Mouse (Mus musculus): Measurements from ENCODE around the gene Lypd6b. TPM values are rescaled to one million over a fixed set of nuclear protein-coding genes. Genes with fewer than 3 reads are reported as not detected.

Lypd6b gene
- polyA plus RNA-seq, 1 experiment from 2014 or later, result 1.9 TPM

DNA sequence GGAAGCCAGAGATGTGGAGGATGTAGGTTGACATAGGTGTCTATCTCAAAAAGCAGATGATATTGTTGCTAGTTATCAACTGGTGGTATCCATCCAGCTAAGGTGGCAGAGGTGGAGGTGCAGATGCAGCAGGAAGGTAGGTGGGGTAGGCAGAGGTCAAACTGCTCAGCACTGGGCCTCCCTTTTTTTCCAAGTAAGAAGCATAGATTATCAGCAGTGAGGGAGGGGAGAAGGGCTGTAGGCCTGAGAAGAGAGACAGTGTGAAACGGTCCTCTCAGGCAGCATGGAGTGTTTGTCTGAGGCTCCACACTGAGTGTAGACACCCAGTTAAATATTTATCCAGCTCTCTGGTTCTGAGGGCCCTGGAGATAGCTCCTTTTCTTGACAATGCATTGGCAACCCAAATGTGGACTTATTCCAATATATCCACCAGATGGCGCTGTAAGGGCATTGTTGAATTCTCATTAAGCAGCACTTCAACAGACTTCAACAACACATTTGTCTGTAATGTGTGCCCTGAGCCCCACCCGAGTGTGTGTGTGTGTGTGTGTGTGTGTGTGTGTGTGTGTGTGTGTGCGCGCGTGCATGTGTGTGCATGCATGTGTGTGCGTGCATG is 23.0 kb upstream of the Lypd6b start:
- no peaks in the 10 kb centered on the region for H3K27me3 ChIP-seq (ENCODE audit: control insufficient read depth, insufficient read depth, low read length)
- no peak overlapping the region for H3K9ac ChIP-seq (ENCODE audit: low read length)
- no peaks in the 10 kb centered on the region for H3K9me3 ChIP-seq (replicated peaks; ENCODE audit: control insufficient read depth, low read length)
- ATAC-seq (replicated peaks; ENCODE audit: extremely low read depth, insufficient read depth, low FRiP score), result no peak
- no peak overlapping the region for H3K4me2 ChIP-seq (ENCODE audit: low read depth, low read length)
- H3K4me1 ChIP-seq (ENCODE audit: control insufficient read depth, insufficient read depth, low read length), result no peaks in the 10 kb centered on the region
- no peaks in the 10 kb centered on the region for H3K36me3 ChIP-seq (ENCODE audit: control insufficient read depth, insufficient read depth)
- H3K4me3 ChIP-seq (ENCODE audit: low read length), result no peak overlapping the region
- no peak overlapping the region for H3K27ac ChIP-seq (ENCODE audit: low read length)
- 33% methylated on average over 7 of the region's 7 CpGs for WGBS

GRCm38 (mm10) chr2:49768916-49769315 is 18.6 kb upstream of the Lypd6b start:
- H3K27me3 ChIP-seq (ENCODE audit: control insufficient read depth, insufficient read depth, low read length), result no peaks in the 10 kb centered on the region
- no peak overlapping the region for H3K9ac ChIP-seq (ENCODE audit: low read length)
- H3K36me3 ChIP-seq (ENCODE audit: control insufficient read depth, insufficient read depth), result no peaks in the 10 kb centered on the region
- ATAC-seq (replicated peaks; ENCODE audit: extremely low read depth, insufficient read depth, low FRiP score), result no peak
- H3K4me3 ChIP-seq (ENCODE audit: low read length), result no peak overlapping the region
- H3K27ac ChIP-seq (ENCODE audit: low read length), result no peak overlapping the region
- no peaks in the 10 kb centered on the region for H3K9me3 ChIP-seq (replicated peaks; ENCODE audit: control insufficient read depth, low read length)
- no peaks in the 10 kb centered on the region for H3K4me1 ChIP-seq (ENCODE audit: control insufficient read depth, insufficient read depth, low read length)
- 80% methylated on average over 2 of the region's 2 CpGs for WGBS
- H3K4me2 ChIP-seq (ENCODE audit: low read depth, low read length), result no peak overlapping the region

GRCm38 (mm10) chr2:49770440-49770839 is 17.0 kb upstream of the Lypd6b start:
- ATAC-seq (replicated peaks; ENCODE audit: extremely low read depth, insufficient read depth, low FRiP score), result no peak
- Histone ChIP-seq H3K4me3 (ENCODE audit: low read length) (no peak overlapping the region), H3K9ac (ENCODE audit: low read length) (no peak overlapping the region), H3K9me3 (replicated peaks; ENCODE audit: control insufficient read depth, low read length) (no peaks in the 10 kb centered on the region), H3K4me1 (ENCODE audit: control insufficient read depth, insufficient read depth, low read length) (no peaks in the 10 kb centered on the region), H3K27ac (ENCODE audit: low read length) (no peak overlapping the region), H3K4me2 (ENCODE audit: low read depth, low read length) (no peak overlapping the region), H3K36me3 (ENCODE audit: control insufficient read depth, insufficient read depth) (no peaks in the 10 kb centered on the region), H3K27me3 (ENCODE audit: control insufficient read depth, insufficient read depth, low read length) (no peaks in the 10 kb centered on the region)
- 76% methylated on average over 5 of the region's 5 CpGs for WGBS

GRCm38 (mm10) chr2:49771172-49771571 is 16.3 kb upstream of the Lypd6b start:
- Histone ChIP-seq H3K9me3 (replicated peaks; ENCODE audit: control insufficient read depth, low read length) (no peaks in the 10 kb centered on the region), H3K27me3 (ENCODE audit: control insufficient read depth, insufficient read depth, low read length) (no peaks in the 10 kb centered on the region), H3K4me1 (ENCODE audit: control insufficient read depth, insufficient read depth, low read length) (no peaks in the 10 kb centered on the region), H3K36me3 (ENCODE audit: control insufficient read depth, insufficient read depth) (no peaks in the 10 kb centered on the region), H3K27ac (ENCODE audit: low read length) (no peak overlapping the region), H3K4me2 (ENCODE audit: low read depth, low read length) (no peak overlapping the region), H3K4me3 (ENCODE audit: low read length) (no peak overlapping the region), H3K9ac (ENCODE audit: low read length) (no peak overlapping the region)
- no peak for ATAC-seq (replicated peaks; ENCODE audit: extremely low read depth, insufficient read depth, low FRiP score)
- 62% methylated on average over 11 of the region's 11 CpGs for WGBS

GRCm38 (mm10) chr2:49773194-49773931 is 14.1 kb upstream of the Lypd6b start:
- H3K36me3 ChIP-seq (ENCODE audit: control insufficient read depth, insufficient read depth), result no peaks in the 10 kb centered on the region
- H3K4me3 ChIP-seq (ENCODE audit: low read length), result no peak overlapping the region
- 63% methylated on average over 10 of the region's 10 CpGs for WGBS
- no peaks in the 10 kb centered on the region for H3K9me3 ChIP-seq (replicated peaks; ENCODE audit: control insufficient read depth, low read length)
- H3K27ac ChIP-seq (ENCODE audit: low read length), result no peak overlapping the region
- no peak overlapping the region for H3K4me2 ChIP-seq (ENCODE audit: low read depth, low read length)
- H3K4me1 ChIP-seq (ENCODE audit: control insufficient read depth, insufficient read depth, low read length), result 0 out of 2 replicates have a peak, but pooled peaks cover 4% of the 10 kb centered on the region
- ATAC-seq (replicated peaks; ENCODE audit: extremely low read depth, insufficient read depth, low FRiP score), result no peak
- no peak overlapping the region for H3K9ac ChIP-seq (ENCODE audit: low read length)
- no peaks in the 10 kb centered on the region for H3K27me3 ChIP-seq (ENCODE audit: control insufficient read depth, insufficient read depth, low read length)

GRCm38 (mm10) chr2:49774180-49774579 is 13.3 kb upstream of the Lypd6b start:
- ATAC-seq (replicated peaks; ENCODE audit: extremely low read depth, insufficient read depth, low FRiP score), result no peak
- H3K9me3 ChIP-seq (replicated peaks; ENCODE audit: control insufficient read depth, low read length), result no peaks in the 10 kb centered on the region
- H3K4me1 ChIP-seq (ENCODE audit: control insufficient read depth, insufficient read depth, low read length), result 0 out of 2 replicates have a peak, but pooled peaks cover 4% of the 10 kb centered on the region
- H3K27me3 ChIP-seq (ENCODE audit: control insufficient read depth, insufficient read depth, low read length), result no peaks in the 10 kb centered on the region
- H3K27ac ChIP-seq (ENCODE audit: low read length), result no peak overlapping the region
- no peak overlapping the region for H3K9ac ChIP-seq (ENCODE audit: low read length)
- no peaks in the 10 kb centered on the region for H3K36me3 ChIP-seq (ENCODE audit: control insufficient read depth, insufficient read depth)
- H3K4me3 ChIP-seq (ENCODE audit: low read length), result no peak overlapping the region
- no peak overlapping the region for H3K4me2 ChIP-seq (ENCODE audit: low read depth, low read length)

DNA sequence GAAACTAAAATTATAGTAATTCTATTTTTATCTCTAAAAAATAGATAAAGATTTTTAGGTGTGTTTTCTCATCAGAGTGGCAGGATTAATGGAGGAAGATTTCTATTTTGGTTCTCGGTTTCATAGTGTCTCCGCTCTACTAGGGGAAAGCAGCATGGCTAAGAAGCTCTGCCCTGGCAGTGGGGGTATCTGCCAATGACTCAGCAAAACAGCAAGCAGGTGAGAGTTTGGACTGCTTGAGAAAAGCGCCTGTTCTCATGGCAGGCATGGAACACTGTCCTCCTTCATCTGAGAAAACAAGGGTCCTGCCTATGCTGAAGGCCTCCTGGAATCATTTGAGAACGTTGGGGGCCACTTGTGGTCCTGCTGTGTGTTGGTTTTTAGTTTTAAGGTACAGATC is 12.3 kb upstream of the Lypd6b start:
- Histone ChIP-seq H3K27ac (ENCODE audit: low read length) (no peak overlapping the region), H3K9ac (ENCODE audit: low read length) (no peak overlapping the region), H3K27me3 (ENCODE audit: control insufficient read depth, insufficient read depth, low read length) (no peaks in the 10 kb centered on the region), H3K9me3 (replicated peaks; ENCODE audit: control insufficient read depth, low read length) (no peaks in the 10 kb centered on the region), H3K4me1 (ENCODE audit: control insufficient read depth, insufficient read depth, low read length) (0 out of 2 replicates have a peak, but pooled peaks cover 4% of the 10 kb centered on the region), H3K36me3 (ENCODE audit: control insufficient read depth, insufficient read depth) (no peaks in the 10 kb centered on the region), H3K4me3 (ENCODE audit: low read length) (no peak overlapping the region), H3K4me2 (ENCODE audit: low read depth, low read length) (no peak overlapping the region)
- WGBS, result 83% methylated on average over 4 of the region's 4 CpGs
- no peak for ATAC-seq (replicated peaks; ENCODE audit: extremely low read depth, insufficient read depth, low FRiP score)

- Histone ChIP-seq H3K9ac (ENCODE audit: low read length) (no peak overlapping the region), H3K27me3 (ENCODE audit: control insufficient read depth, insufficient read depth, low read length) (no peaks in the 10 kb centered on the region), H3K27ac (ENCODE audit: low read length) (no peak overlapping the region), H3K4me1 (ENCODE audit: control insufficient read depth, insufficient read depth, low read length) (0 out of 2 replicates have a peak, but pooled peaks cover 4% of the 10 kb centered on the region), H3K4me2 (ENCODE audit: low read depth, low read length) (no peak overlapping the region), H3K36me3 (ENCODE audit: control insufficient read depth, insufficient read depth) (no peaks in the 10 kb centered on the region), H3K4me3 (ENCODE audit: low read length) (no peak overlapping the region), H3K9me3 (replicated peaks; ENCODE audit: control insufficient read depth, low read length) (no peaks in the 10 kb centered on the region)
- ATAC-seq (replicated peaks; ENCODE audit: extremely low read depth, insufficient read depth, low FRiP score), result no peak
Measured at GRCm38 (mm10) chr2:49775735-49776134, 11.8 kb upstream of the Lypd6b start.

- Histone ChIP-seq H3K9ac (ENCODE audit: low read length) (no peak overlapping the region), H3K4me3 (ENCODE audit: low read length) (no peak overlapping the region), H3K27me3 (ENCODE audit: control insufficient read depth, insufficient read depth, low read length) (no peaks in the 10 kb centered on the region), H3K4me2 (ENCODE audit: low read depth, low read length) (no peak overlapping the region), H3K27ac (ENCODE audit: low read length) (no peak overlapping the region), H3K36me3 (ENCODE audit: control insufficient read depth, insufficient read depth) (no peaks in the 10 kb centered on the region), H3K9me3 (replicated peaks; ENCODE audit: control insufficient read depth, low read length) (no peaks in the 10 kb centered on the region), H3K4me1 (ENCODE audit: control insufficient read depth, insufficient read depth, low read length) (0 out of 2 replicates have a peak, but pooled peaks cover 4% of the 10 kb centered on the region)
- WGBS, result 76% methylated on average over 4 of the region's 4 CpGs
- ATAC-seq (replicated peaks; ENCODE audit: extremely low read depth, insufficient read depth, low FRiP score), result no peak
Measured at GRCm38 (mm10) chr2:49776407-49776806, 11.1 kb upstream of the Lypd6b start.
